Mouse (Mus musculus): Measurements from ENCODE around the gene Cib1. TPM values are rescaled to one million over a fixed set of nuclear protein-coding genes. Genes with fewer than 3 reads are reported as not detected.

Cib1 gene
- polyA plus RNA-seq, 1 experiment from 2014 or later, result 189 TPM

DNA sequence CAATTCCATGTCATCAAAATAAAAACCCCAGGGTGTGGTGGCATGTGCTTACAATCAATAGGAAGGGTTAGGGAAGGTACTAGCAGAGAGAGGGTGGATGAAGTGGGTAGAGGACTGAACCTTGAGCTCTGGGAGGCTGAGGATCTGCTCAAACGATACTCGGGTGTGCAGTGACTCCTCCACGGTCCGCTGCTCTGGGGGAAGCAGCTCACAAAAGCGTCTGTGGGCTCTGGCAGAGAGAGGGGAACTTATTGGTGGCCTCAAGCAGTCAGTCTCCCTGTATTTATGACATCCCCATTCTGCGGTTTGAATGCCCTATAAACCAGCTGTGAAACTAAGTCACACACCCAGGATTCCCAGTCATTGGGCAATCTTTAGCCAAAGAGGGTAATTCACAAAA lies 2.4 kb downstream of the Cib1 start:
- Histone ChIP-seq H3K9me3 (ENCODE audit: control insufficient read depth, low read length) (no peaks in the 10 kb centered on the region), H3K36me3 (ENCODE audit: control insufficient read depth, insufficient read depth, low read length) (peaks cover 9% of the 10 kb centered on the region; the same call in 1 of the 2 replicates), H3K4me3 (ENCODE audit: low read depth, low read length) (no peak overlapping the region), H3K4me2 (replicated peaks; ENCODE audit: low read depth) (no peak overlapping the region), H3K4me1 (replicated peaks; ENCODE audit: control insufficient read depth, insufficient read depth) (no peaks in the 10 kb centered on the region), H3K27me3 (ENCODE audit: control insufficient read depth, insufficient read depth, low read length) (no peaks in the 10 kb centered on the region), H3K9ac (ENCODE audit: low read length) (no peak overlapping the region), H3K27ac (replicated peaks) (peak overlapping the region; percentile 87; the same call in 1 of the 2 replicates)
- 61% methylated on average over 6 of the region's 6 CpGs for WGBS
- ATAC-seq (ENCODE audit: low FRiP score, low TSS enrichment) (no peak), DNase-seq (ENCODE audit: low spot score) (no peak)
- TF ChIP-seq CTCF (IDR thresholded peaks at IDR 0.05; ENCODE audit: low read depth), result no peak
- TF ChIP-seq EP300 (optimal IDR thresholded peaks at IDR 0.05), result no peak

DNA sequence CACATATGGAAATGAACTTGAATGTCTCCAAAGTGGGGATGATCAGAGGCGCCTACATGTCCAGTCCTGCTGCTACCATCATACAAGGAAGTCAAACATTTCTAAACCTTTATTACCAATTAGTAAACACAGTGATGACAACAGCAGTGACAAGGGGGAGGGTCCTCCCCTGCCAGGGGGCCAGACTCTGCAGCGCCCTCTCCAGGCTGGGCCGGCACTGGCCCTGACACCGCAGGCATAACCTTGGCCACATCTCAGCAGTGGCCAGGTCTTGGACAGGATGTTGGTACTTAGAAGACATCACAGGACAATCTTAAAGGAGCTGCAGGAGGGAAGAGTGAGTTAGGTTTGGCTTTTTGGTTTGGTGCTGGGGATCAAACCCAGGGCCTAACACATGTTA lies 5.5 kb downstream of the Cib1 start:
- 71% methylated on average over 4 of the region's 4 CpGs for whole genome bisulfite sequencing
- no peak for DNase-seq (ENCODE audit: low spot score)
- H3K27ac ChIP-seq (replicated peaks), result no peak overlapping the region
- H3K4me3 ChIP-seq (ENCODE audit: low read depth, low read length), result no peak overlapping the region
- no peaks in the 10 kb centered on the region for H3K27me3 ChIP-seq (ENCODE audit: control insufficient read depth, insufficient read depth, low read length)
- ATAC-seq (ENCODE audit: low FRiP score, low TSS enrichment), result no peak
- H3K36me3 ChIP-seq (ENCODE audit: control insufficient read depth, insufficient read depth, low read length), result peaks cover 19% of the 10 kb centered on the region
- H3K4me1 ChIP-seq (replicated peaks; ENCODE audit: control insufficient read depth, insufficient read depth), result no peaks in the 10 kb centered on the region
- no peak overlapping the region for H3K9ac ChIP-seq (ENCODE audit: low read length)
- H3K9me3 ChIP-seq (ENCODE audit: control insufficient read depth, low read length), result no peaks in the 10 kb centered on the region
- TF ChIP-seq CTCF (IDR thresholded peaks at IDR 0.05; ENCODE audit: low read depth) (peak; percentile 45), EP300 (optimal IDR thresholded peaks at IDR 0.05) (no peak)
- no peak overlapping the region for H3K4me2 ChIP-seq (replicated peaks; ENCODE audit: low read depth)

- WGBS, result 92% methylated on average over 4 of the region's 4 CpGs
- peaks cover 41% of the 10 kb centered on the region for H3K36me3 ChIP-seq (ENCODE audit: control insufficient read depth, insufficient read depth, low read length)
- H3K4me1 ChIP-seq (replicated peaks; ENCODE audit: control insufficient read depth, insufficient read depth), result no peaks in the 10 kb centered on the region
- ATAC-seq (ENCODE audit: low FRiP score, low TSS enrichment) (no peak), DNase-seq (ENCODE audit: low spot score) (no peak)
- H3K4me3 ChIP-seq (ENCODE audit: low read depth, low read length), result no peak overlapping the region
- no peak overlapping the region for H3K4me2 ChIP-seq (replicated peaks; ENCODE audit: low read depth)
- no peaks in the 10 kb centered on the region for H3K9me3 ChIP-seq (ENCODE audit: control insufficient read depth, low read length)
- TF ChIP-seq CTCF (IDR thresholded peaks at IDR 0.05; ENCODE audit: low read depth) (no peak), EP300 (optimal IDR thresholded peaks at IDR 0.05) (no peak)
- no peak overlapping the region for H3K27ac ChIP-seq (replicated peaks)
- H3K9ac ChIP-seq (ENCODE audit: low read length), result no peak overlapping the region
- H3K27me3 ChIP-seq (ENCODE audit: control insufficient read depth, insufficient read depth, low read length), result no peaks in the 10 kb centered on the region
These were observed 11.3 kb downstream of the Cib1 start for GRCm38 (mm10) chr7:80221179-80221750.

DNA sequence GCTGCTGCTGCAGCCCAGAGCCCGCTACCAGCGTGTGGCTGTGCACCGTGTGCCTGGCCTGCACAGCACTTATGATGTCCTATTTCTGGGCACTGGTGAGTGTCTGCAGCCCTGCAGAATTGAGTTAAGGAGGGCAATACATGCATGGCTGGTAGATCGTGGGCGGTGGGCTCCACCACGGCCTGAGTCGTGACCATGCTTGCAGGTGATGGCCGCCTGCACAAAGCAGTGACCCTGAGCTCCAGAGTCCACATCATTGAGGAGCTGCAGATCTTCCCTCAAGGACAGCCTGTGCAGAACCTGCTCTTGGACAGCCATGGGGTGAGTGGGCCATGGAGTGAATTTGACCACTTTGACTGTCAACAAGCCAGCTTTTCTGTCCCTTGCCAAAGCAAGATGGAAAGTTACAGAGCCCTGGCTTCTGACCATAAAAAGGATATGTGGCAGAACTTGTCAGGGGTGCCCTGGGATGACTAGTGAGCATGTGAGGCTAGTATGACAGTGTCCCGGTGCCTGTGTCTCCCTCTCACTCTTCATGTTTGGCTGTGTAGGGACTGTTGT lies 12.3 kb downstream of the Cib1 start:
- 97% methylated on average over 9 of the region's 9 CpGs for WGBS
- Histone ChIP-seq H3K27ac (replicated peaks) (no peak overlapping the region), H3K27me3 (ENCODE audit: control insufficient read depth, insufficient read depth, low read length) (no peaks in the 10 kb centered on the region), H3K4me1 (replicated peaks; ENCODE audit: control insufficient read depth, insufficient read depth) (no peaks in the 10 kb centered on the region), H3K9ac (ENCODE audit: low read length) (no peak overlapping the region), H3K36me3 (ENCODE audit: control insufficient read depth, insufficient read depth, low read length) (peaks cover 41% of the 10 kb centered on the region), H3K4me2 (replicated peaks; ENCODE audit: low read depth) (no peak overlapping the region), H3K9me3 (ENCODE audit: control insufficient read depth, low read length) (no peaks in the 10 kb centered on the region), H3K4me3 (ENCODE audit: low read depth, low read length) (no peak overlapping the region)
- ATAC-seq (ENCODE audit: low FRiP score, low TSS enrichment) (no peak), DNase-seq (ENCODE audit: low spot score) (no peak)
- no peak for TF ChIP-seq EP300 (optimal IDR thresholded peaks at IDR 0.05)
- TF ChIP-seq CTCF (IDR thresholded peaks at IDR 0.05; ENCODE audit: low read depth), result no peak

- ATAC-seq (ENCODE audit: low FRiP score, low TSS enrichment), result no peak
- TF ChIP-seq EP300 (optimal IDR thresholded peaks at IDR 0.05) (no peak), CTCF (IDR thresholded peaks at IDR 0.05; ENCODE audit: low read depth) (no peak)
- Histone ChIP-seq H3K9me3 (ENCODE audit: control insufficient read depth, low read length) (no peaks in the 10 kb centered on the region), H3K9ac (ENCODE audit: low read length) (no peak overlapping the region), H3K4me1 (replicated peaks; ENCODE audit: control insufficient read depth, insufficient read depth) (no peaks in the 10 kb centered on the region), H3K27ac (replicated peaks) (no peak overlapping the region), H3K27me3 (ENCODE audit: control insufficient read depth, insufficient read depth, low read length) (no peaks in the 10 kb centered on the region), H3K4me2 (replicated peaks; ENCODE audit: low read depth) (no peak overlapping the region), H3K36me3 (ENCODE audit: control insufficient read depth, insufficient read depth, low read length) (peaks cover 32% of the 10 kb centered on the region), H3K4me3 (ENCODE audit: low read depth, low read length) (no peak overlapping the region)
- 90% methylated on average over 9 of the region's 9 CpGs for WGBS
- DNase-seq (ENCODE audit: low spot score), result no peak
These were observed 13.9 kb downstream of the Cib1 start for GRCm38 (mm10) chr7:80218666-80219065.

DNA sequence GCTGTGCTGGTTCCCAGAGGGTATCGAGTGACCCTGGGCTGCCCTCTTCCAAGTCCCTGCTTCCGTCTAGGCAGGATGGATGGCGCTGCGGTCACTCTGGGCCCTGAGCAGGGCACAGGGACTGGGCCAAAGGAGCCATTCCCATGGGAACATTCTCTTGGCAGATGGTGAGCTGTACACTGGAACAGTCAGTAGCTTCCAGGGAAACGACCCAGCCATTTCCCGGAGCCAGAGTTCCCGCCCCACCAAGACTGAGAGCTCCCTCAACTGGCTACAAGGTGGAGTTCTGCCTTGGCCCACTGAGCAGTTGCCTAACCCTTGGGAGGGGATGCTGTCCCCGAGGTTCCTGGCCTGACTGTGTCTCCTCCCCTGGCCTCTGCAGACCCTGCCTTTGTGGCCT lies 16.0 kb downstream of the Cib1 start:
- H3K9me3 ChIP-seq (ENCODE audit: control insufficient read depth, low read length), result no peaks in the 10 kb centered on the region
- WGBS, result 73% methylated on average over 8 of the region's 8 CpGs
- H3K27ac ChIP-seq (replicated peaks), result no peak overlapping the region
- H3K9ac ChIP-seq (ENCODE audit: low read length), result no peak overlapping the region
- H3K4me2 ChIP-seq (replicated peaks; ENCODE audit: low read depth), result no peak overlapping the region
- H3K4me1 ChIP-seq (replicated peaks; ENCODE audit: control insufficient read depth, insufficient read depth), result no peaks in the 10 kb centered on the region
- TF ChIP-seq CTCF (IDR thresholded peaks at IDR 0.05; ENCODE audit: low read depth) (peak; percentile 40), EP300 (optimal IDR thresholded peaks at IDR 0.05) (no peak)
- no peaks in the 10 kb centered on the region for H3K27me3 ChIP-seq (ENCODE audit: control insufficient read depth, insufficient read depth, low read length)
- ATAC-seq (ENCODE audit: low FRiP score, low TSS enrichment) (peak; percentile 11; the same call in 1 of the 2 replicates), DNase-seq (ENCODE audit: low spot score) (no peak)
- no peak overlapping the region for H3K4me3 ChIP-seq (ENCODE audit: low read depth, low read length)
- peaks cover 33% of the 10 kb centered on the region for H3K36me3 ChIP-seq (ENCODE audit: control insufficient read depth, insufficient read depth, low read length)
